Mouse (Mus musculus) stomach, postnatal 0 days (tissue): Measurements from ENCODE around the gene Pgm2l1.

ENCODE experiments used
- CTCF ChIP-seq: IDR thresholded peaks from 2 replicates; pipeline ENCODE4 v1.5.1; 2016; ENCODE audit warnings: antibody characterized with exemption, low read depth, mild to moderate bottlenecking, moderate library complexity
- EP300 ChIP-seq: optimal IDR thresholded peaks from 2 replicates; pipeline ENCODE3; 2016; ENCODE audit warnings: antibody characterized with exemption

- TF ChIP-seq CTCF (no peak), EP300 (no peak)
Measured at GRCm38 (mm10) chr7:100312716-100313115, 85.5 kb downstream of the Pgm2l1 start.
